Mouse (Mus musculus) E14TG2a.4 (cell line): ENCODE results near the gene Kdr.

Experiments
- CTCF ChIP-seq: conservative IDR thresholded peaks from 2 replicates; pipeline ENCODE4 v1.5.1; 2014; ENCODE audit warnings: low read length
- NANOG ChIP-seq: IDR thresholded peaks from 2 replicates; pipeline ENCODE4 v1.6.1; 2014; ENCODE audit warnings: borderline replicate concordance, low read length, mixed read lengths
- POU5F1 ChIP-seq: IDR thresholded peaks from 2 replicates; pipeline ENCODE4 v1.6.1; 2014; ENCODE audit warnings: low read length, borderline replicate concordance

DNA sequence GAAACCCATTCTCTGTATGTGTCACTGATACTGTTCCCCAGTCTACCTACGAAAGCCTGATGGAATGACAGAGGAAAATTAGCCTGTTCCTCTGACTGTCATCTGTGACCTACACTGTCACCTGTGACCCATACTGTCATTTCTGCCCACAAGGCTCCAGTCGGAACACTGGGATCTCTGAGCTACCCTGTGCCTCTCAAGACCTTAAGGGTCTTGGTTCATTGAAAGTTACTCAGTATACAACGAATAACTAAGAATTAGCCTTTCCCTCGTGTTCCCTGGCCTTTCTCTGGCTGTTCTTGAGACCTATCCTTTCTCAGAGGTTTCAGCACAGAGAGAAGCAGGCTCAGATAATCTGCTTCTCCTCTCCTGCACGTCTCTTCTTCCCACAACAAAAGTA lies 40.1 kb upstream of the Kdr start:
- no peak for TF ChIP-seq CTCF
- TF ChIP-seq NANOG, result no peak
- no peak for TF ChIP-seq POU5F1
